Mouse (Mus musculus): ENCODE results near the gene Hmg20a. TPM values are rescaled to one million over a fixed set of nuclear protein-coding genes. Genes with fewer than 3 reads are reported as not detected.

Gene Hmg20a
- polyA plus RNA-seq, 1 experiment from 2014 or later: 61.3 TPM

DNA sequence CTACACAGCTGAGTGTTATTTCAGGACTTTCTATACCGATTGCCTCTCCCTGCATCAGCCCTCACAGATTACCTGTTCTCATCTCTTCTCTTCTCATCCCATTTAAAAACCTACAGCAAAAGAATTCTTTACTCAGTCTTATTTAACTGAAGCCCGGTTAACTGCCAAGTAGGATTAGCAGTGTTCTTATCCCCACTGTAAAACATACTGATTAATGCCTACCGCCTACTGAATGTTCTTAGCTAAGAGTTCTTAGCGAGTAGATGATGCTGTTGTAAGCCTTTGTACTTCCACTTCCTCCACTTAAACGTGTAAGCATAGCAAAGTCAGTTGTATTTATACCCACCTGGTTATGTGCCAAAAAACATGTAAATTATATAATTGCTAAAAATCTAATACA is 42.6 kb downstream of the Hmg20a start:
- Histone ChIP-seq H3K27me3 (replicated peaks; ENCODE audit: low read depth, poor library complexity, severe bottlenecking) (no peaks in the 10 kb centered on the region), H3K4me3 (no peak overlapping the region), H3K27ac (replicated peaks) (no peak overlapping the region), H3K36me3 (replicated peaks) (peaks cover 2% of the 10 kb centered on the region), H3K4me1 (peaks cover 30% of the 10 kb centered on the region), H3K9me3 (no peaks in the 10 kb centered on the region)
- WGBS: 88% methylated on average over 5 of the region's 5 CpGs
- no peak for DNase-seq (ENCODE audit: low spot score)

DNA sequence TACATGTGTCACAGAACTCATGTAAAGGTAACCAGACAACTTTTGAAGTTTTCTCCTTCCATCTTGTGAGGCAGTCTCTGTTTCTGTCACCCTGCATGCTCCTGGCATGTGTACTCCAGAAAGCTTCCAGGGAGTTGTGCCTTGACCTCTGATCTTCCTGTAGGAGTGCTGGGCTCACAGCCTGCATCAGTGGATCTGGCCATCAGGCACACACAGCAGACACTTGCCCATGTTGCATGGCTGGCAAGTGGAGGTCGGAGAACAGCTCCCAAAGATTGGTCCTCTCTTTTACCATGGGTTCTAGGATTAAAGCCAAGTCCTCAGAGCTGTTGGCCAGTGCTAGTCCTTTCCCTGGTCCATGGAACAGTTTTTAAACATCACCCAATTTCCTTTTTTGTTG is 44.2 kb downstream of the Hmg20a start:
- no peak for DNase-seq (ENCODE audit: low spot score)
- Histone ChIP-seq H3K4me1 (peaks cover 33% of the 10 kb centered on the region), H3K27me3 (replicated peaks; ENCODE audit: low read depth, poor library complexity, severe bottlenecking) (no peaks in the 10 kb centered on the region), H3K4me3 (no peak overlapping the region), H3K27ac (replicated peaks) (no peak overlapping the region), H3K36me3 (replicated peaks) (peaks cover 9% of the 10 kb centered on the region), H3K9me3 (no peaks in the 10 kb centered on the region)
- 82% methylated on average over 1 of the region's 1 CpGs for WGBS

DNA sequence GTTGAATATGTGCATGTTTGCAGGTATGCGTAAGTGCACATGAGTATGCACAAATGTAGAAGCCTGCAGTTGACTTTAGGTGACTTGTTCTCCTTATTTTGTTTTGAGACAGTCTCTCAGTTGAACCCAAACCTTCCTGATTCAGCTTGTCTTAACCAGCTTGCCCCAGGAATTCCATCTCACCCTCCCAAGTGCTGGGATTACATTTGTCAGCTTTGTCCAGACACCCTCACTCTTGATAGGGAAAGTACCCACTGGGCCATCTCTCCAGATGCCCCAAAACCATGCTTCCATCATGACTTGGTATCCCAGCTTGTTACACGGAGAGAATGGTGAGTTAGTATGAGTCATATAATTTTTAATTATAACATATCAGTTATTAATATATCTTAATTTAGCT is 44.6 kb downstream of the Hmg20a start:
- Histone ChIP-seq H3K27ac (replicated peaks) (no peak overlapping the region), H3K4me3 (no peak overlapping the region), H3K36me3 (replicated peaks) (peaks cover 14% of the 10 kb centered on the region), H3K9me3 (no peaks in the 10 kb centered on the region), H3K4me1 (peaks cover 33% of the 10 kb centered on the region), H3K27me3 (replicated peaks; ENCODE audit: low read depth, poor library complexity, severe bottlenecking) (no peaks in the 10 kb centered on the region)
- WGBS: 92% methylated on average over 2 of the region's 2 CpGs
- no peak for DNase-seq (ENCODE audit: low spot score)

DNA sequence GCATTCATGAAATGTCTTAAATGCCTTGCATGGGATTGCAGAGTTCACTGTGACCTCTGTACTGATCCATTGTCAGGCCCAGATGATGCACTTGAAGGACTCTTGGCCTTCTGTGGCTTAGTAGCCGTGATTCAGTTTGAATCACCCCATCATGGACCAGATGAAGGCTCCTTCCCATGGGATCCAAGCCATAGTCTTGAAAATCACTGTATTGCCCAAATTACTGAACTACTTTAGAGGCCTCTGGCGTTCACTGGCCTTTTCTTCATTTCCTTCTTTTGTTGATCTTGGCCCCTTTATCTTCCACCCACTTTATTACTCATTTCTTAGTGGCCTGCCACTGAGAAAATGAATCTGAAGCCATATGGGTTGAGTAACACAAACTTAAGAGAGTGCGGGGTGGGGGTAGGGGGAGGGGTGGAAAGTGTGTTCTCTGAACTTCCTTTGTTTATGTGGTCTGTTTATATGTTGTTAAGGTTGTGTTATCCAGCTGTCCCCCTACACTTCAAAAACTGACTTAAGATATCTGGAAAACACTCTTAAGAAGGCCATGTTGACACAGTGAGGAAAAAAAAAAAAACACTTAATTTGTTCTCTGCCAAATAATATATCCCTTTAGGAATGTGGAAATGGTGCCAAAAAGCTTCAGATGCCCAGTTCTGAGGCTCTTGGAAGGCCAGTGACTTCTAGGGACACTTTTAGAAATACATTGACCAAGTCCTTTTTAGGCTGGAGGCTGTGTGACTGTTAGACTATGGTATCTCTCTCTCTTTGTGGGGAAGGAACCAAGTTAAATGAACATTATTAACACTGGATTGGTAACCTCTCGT is 45.5 kb downstream of the Hmg20a start:
- Histone ChIP-seq H3K4me1 (peaks cover 33% of the 10 kb centered on the region), H3K4me3 (no peak overlapping the region), H3K9me3 (no peaks in the 10 kb centered on the region), H3K27me3 (replicated peaks; ENCODE audit: low read depth, poor library complexity, severe bottlenecking) (no peaks in the 10 kb centered on the region), H3K27ac (replicated peaks) (no peak overlapping the region), H3K36me3 (replicated peaks) (peaks cover 22% of the 10 kb centered on the region)
- 69% methylated on average over 4 of the region's 4 CpGs for WGBS
- no peak for DNase-seq (ENCODE audit: low spot score)

DNA sequence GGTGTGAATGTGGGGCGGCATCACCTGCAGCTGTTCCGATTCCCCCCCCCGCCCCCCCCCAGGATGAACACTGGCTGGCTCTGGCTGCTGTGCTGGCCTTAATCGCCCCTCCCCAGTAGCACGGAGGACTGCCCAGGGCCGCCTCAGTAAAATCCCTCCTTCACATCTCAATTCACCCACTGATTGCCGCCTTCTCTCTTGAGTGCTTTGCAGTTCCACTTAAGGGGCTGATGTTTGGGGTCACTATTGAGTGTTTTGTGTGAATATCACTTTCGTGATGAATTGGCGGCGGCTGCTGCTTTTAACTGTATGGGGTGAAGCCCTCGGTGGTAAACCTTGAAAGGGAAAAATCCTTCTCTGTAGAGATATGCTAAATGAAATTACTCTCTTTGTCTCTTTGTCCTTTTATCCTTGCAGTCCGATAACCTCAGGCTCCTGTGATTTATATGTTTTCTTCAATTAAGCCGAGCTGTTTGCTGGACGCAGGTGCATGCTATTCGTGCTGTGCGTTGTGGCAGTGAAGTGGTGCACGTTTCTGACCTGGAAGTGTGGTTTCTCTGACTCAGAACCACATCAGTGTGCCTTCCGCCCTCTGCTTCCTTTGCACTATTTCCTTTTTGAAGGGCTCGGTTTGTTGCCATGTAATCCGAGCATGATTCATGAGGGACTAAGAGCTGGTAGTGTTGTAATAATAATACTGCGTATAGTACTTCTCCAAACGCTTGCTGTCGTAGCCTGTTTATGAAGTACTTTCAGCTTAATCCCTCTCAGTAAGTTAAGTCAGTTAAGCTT is 46.6 kb downstream of the Hmg20a start:
- WGBS: 54% methylated on average over 23 of the region's 23 CpGs
- no peak for DNase-seq (ENCODE audit: low spot score)
- Histone ChIP-seq H3K9me3 (no peaks in the 10 kb centered on the region), H3K4me3 (no peak overlapping the region), H3K27ac (replicated peaks) (no peak overlapping the region), H3K4me1 (peaks cover 39% of the 10 kb centered on the region), H3K27me3 (replicated peaks; ENCODE audit: low read depth, poor library complexity, severe bottlenecking) (no peaks in the 10 kb centered on the region), H3K36me3 (replicated peaks) (peaks cover 32% of the 10 kb centered on the region)

DNA sequence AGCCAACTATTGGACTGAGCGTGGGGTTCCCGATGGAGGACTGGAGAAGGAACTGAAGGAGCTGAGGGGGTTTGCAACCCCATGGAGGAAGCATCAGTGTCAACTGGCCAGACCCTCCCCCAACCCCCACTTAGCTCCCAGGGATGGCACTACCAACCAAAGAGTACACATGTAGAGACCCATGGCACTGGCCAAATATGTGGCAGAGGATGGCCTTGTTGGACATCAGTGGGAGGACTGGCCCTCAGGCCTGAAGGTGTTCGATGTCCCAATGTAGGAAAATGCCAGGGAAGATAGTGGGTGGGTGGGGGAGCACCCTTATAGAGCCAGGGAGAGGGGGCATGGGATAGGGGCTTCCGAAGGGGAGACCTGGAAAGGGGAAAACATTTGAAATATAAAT is 47.8 kb downstream of the Hmg20a start:
- 95% methylated on average over 4 of the region's 4 CpGs for WGBS
- Histone ChIP-seq H3K27ac (replicated peaks) (no peak overlapping the region), H3K27me3 (replicated peaks; ENCODE audit: low read depth, poor library complexity, severe bottlenecking) (no peaks in the 10 kb centered on the region), H3K4me1 (peaks cover 44% of the 10 kb centered on the region), H3K9me3 (no peaks in the 10 kb centered on the region), H3K36me3 (replicated peaks) (peaks cover 32% of the 10 kb centered on the region), H3K4me3 (no peak overlapping the region)
- no peak for DNase-seq (ENCODE audit: low spot score)

DNA sequence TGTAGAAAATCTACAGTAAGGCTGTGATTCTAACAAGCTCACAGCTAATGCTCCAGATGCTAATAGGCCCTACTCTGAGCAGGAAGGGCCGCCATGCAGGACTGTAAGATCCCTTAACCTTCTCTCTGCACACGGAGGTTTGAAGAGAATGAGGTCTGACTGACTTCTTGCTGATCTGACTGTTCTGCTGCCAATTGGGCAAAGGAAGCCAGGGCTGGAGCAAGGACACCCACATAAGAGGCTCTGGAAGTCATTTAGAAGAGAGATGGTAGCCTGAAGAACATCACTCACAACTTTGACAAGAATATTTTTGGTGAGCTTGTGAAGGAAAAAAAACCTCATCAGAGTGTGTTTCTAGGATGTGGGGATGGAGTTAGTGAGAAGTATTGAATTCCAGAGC is 51.2 kb downstream of the Hmg20a start:
- H3K36me3 ChIP-seq (replicated peaks): peaks cover 56% of the 10 kb centered on the region
- no peaks in the 10 kb centered on the region for H3K27me3 ChIP-seq (replicated peaks; ENCODE audit: low read depth, poor library complexity, severe bottlenecking)
- no peaks in the 10 kb centered on the region for H3K9me3 ChIP-seq
- no peak overlapping the region for H3K27ac ChIP-seq (replicated peaks)
- 53% methylated on average over 2 of the region's 2 CpGs for WGBS
- DNase-seq (ENCODE audit: low spot score): no peak
- H3K4me1 ChIP-seq: peaks cover 28% of the 10 kb centered on the region
- no peak overlapping the region for H3K4me3 ChIP-seq

DNA sequence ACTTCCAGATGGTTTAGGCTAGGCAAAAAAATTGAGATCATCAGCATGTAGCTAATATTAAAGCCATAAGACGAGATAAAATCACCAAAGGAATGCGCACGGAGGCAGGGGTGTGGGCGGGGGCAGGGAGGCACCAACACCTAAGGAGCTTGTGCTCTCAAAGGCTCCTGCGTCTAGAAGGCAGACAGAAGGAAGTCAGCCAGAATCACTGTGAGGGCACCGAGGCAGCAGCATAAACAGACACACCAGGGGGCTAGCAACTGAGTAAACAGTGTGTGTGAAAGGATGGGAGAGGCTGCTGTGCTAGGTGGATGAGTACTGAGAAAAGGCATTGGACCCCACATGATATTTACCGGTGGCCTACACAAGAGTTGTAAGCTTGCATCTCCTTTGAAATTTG is 51.9 kb downstream of the Hmg20a start:
- no peak overlapping the region for H3K4me3 ChIP-seq
- 0 out of 2 replicates have a peak overlapping the region, but pooled peaks have one; percentile 19 for H3K27ac ChIP-seq (replicated peaks)
- 29% methylated on average over 7 of the region's 7 CpGs for WGBS
- peaks cover 61% of the 10 kb centered on the region for H3K36me3 ChIP-seq (replicated peaks)
- H3K9me3 ChIP-seq: no peaks in the 10 kb centered on the region
- peaks cover 22% of the 10 kb centered on the region for H3K4me1 ChIP-seq
- no peak for DNase-seq (ENCODE audit: low spot score)
- H3K27me3 ChIP-seq (replicated peaks; ENCODE audit: low read depth, poor library complexity, severe bottlenecking): no peaks in the 10 kb centered on the region

DNA sequence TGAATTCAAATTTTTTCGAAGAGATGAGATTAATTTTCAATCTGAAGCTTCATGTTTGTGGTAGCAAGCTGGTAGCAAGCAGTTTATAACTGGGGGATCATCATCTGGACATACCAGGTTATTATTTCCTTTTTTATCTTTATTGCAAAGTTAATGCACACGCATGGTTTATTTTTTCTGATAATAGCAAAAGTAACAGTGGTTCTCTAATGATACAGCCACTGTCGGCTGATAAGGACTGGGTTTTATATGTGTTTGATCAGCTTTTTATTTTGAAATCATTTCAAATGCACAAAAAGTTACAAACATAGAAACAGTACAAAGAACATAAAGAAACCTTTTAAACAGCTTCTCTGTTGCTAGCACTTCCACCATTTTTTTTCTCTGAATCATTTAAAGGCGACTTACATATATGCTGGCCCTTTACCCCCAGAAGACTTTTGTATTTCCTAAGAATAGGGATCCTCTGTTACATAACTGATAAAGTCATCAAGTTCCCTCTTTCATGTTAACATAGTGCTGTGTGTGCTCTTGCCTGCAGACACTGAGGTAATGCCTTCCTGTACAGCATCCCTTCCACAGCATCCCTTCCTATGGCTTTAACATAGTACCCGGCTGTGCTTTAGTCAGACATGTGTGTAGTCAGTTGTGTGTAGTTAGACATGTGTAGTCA is 60.7 kb downstream of the Hmg20a start:
- Histone ChIP-seq H3K36me3 (replicated peaks) (peaks cover 63% of the 10 kb centered on the region), H3K9me3 (no peaks in the 10 kb centered on the region), H3K27ac (replicated peaks) (no peak overlapping the region), H3K4me1 (no peaks in the 10 kb centered on the region), H3K4me3 (no peak overlapping the region), H3K27me3 (replicated peaks; ENCODE audit: low read depth, poor library complexity, severe bottlenecking) (no peaks in the 10 kb centered on the region)
- no peak for DNase-seq (ENCODE audit: low spot score)
- WGBS: 91% methylated on average over 5 of the region's 5 CpGs

DNA sequence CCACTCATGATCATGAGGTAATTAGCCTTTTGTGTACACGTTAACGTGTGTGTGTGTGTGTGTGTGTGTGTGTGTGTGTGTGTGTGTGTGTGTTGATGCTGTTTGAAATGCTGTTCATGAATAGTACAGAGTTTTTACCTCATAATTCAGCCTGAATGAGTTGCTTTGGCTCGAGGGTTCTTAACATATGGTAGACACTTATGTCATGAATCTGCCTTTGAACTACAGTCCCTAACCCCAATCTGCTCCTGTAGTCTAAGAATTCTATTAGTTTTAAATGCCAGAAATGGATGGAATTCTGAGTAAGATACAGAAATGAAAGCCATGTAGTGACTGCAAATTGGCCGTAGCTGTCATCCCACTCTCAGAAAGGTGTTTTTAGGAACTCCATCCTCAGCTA is 64.2 kb downstream of the Hmg20a start:
- Histone ChIP-seq H3K27ac (replicated peaks) (no peak overlapping the region), H3K4me3 (no peak overlapping the region), H3K4me1 (peaks cover 4% of the 10 kb centered on the region; the same call in 1 of the 2 replicates), H3K36me3 (replicated peaks) (peaks cover 46% of the 10 kb centered on the region), H3K9me3 (no peaks in the 10 kb centered on the region), H3K27me3 (replicated peaks; ENCODE audit: low read depth, poor library complexity, severe bottlenecking) (no peaks in the 10 kb centered on the region)
- no peak for DNase-seq (ENCODE audit: low spot score)
- WGBS: 90% methylated on average over 4 of the region's 4 CpGs

DNA sequence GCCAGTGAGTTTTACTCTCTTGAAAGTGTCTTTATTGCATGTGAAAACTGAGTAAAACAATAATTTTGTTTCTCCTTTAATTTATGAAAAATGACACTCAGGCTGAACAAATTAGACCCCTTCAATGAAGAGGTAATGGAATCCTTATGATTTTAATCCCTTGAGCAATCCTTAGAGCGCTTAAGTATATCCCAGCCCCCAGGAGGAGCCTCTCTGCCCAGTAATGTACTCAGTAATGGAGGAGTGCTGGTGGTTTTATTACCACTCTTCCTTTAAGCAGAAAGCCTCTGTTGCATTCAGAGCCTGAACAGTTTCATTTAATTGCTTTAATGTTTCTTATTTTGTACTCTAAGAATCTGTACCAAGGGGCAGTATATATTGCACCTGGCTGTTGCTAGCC is 67.0 kb downstream of the Hmg20a start:
- WGBS: 72% methylated on average over 1 of the region's 1 CpGs
- no peaks in the 10 kb centered on the region for H3K9me3 ChIP-seq
- H3K4me1 ChIP-seq: peaks cover 4% of the 10 kb centered on the region; the same call in 1 of the 2 replicates
- H3K4me3 ChIP-seq: no peak overlapping the region
- no peaks in the 10 kb centered on the region for H3K27me3 ChIP-seq (replicated peaks; ENCODE audit: low read depth, poor library complexity, severe bottlenecking)
- H3K27ac ChIP-seq (replicated peaks): no peak overlapping the region
- H3K36me3 ChIP-seq (replicated peaks): peaks cover 70% of the 10 kb centered on the region
- no peak for DNase-seq (ENCODE audit: low spot score)

DNA sequence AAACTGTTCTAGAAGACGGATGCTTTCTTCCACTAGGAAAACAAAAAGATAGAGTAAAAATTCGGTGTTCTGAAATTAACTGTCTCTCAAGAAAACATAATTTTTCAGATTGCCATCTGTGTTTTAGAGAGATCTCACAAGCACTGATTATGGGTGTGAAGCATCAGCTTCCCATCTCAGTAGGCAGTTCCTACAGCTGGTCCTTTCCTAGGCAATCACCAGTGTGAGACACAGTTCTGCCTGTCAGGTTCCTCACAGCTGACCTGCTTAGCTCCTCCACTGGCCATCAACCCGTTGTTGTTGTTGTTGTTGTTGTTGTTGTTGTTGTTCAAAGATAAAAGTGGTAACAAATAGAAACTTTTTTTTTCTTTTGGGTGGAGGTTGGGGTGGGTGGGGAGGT is 67.7 kb downstream of the Hmg20a start:
- peaks cover 72% of the 10 kb centered on the region for H3K36me3 ChIP-seq (replicated peaks)
- H3K4me1 ChIP-seq: peaks cover 4% of the 10 kb centered on the region; the same call in 1 of the 2 replicates
- H3K27me3 ChIP-seq (replicated peaks; ENCODE audit: low read depth, poor library complexity, severe bottlenecking): no peaks in the 10 kb centered on the region
- H3K27ac ChIP-seq (replicated peaks): no peak overlapping the region
- 90% methylated on average over 3 of the region's 3 CpGs for WGBS
- no peaks in the 10 kb centered on the region for H3K9me3 ChIP-seq
- no peak for DNase-seq (ENCODE audit: low spot score)
- H3K4me3 ChIP-seq: no peak overlapping the region

Measured in embryonic facial prominence, embryonic 10.5 days (tissue).